Mouse (Mus musculus) cerebellum, adult 8-10 months (tissue): ENCODE data around the gene Pias4.

Experiments used
- DNase-seq: peaks from one replicate; pipeline ENCODE4 v3.0.0; 2022

Gene Pias4

GRCm38 (mm10) chr10:81136706-81137231, 31.0 kb downstream of the Pias4 start:
- DNase-seq = peak; percentile 82

GRCm38 (mm10) chr10:81135831-81136705, 31.7 kb downstream of the Pias4 start:
- DNase-seq = peak; percentile 77

- no peak for DNase-seq
These were observed 32.6 kb downstream of the Pias4 start, which contains the start of gene Zbtb7a for GRCm38 (mm10) chr10:81134966-81135681. Gene Zbtb7a, plus strand, starts transcription at chr10:81135220.

GRCm38 (mm10) chr10:81134181-81134587, 33.5 kb downstream of the Pias4 start:
- DNase-seq = no peak

- no peak for DNase-seq
These were observed 44.2 kb downstream of the Pias4 start for GRCm38 (mm10) chr10:81123500-81123899.

GRCm38 (mm10) chr10:81122889-81123288, 44.8 kb downstream of the Pias4 start:
- no peak for DNase-seq

GRCm38 (mm10) chr10:81120650-81121049, 47.1 kb downstream of the Pias4 start:
- DNase-seq = no peak

GRCm38 (mm10) chr10:81119625-81120024, 48.1 kb downstream of the Pias4 start:
- DNase-seq = no peak

GRCm38 (mm10) chr10:81112946-81113345, 54.8 kb downstream of the Pias4 start:
- no peak for DNase-seq

- peak; percentile 80 for DNase-seq
These were observed 61.5 kb downstream of the Pias4 start for GRCm38 (mm10) chr10:81106113-81106721.

GRCm38 (mm10) chr10:81105565-81106112, 62.1 kb downstream of the Pias4 start, which contains the start of gene Map2k2:
Gene Map2k2, plus strand, starts transcription at chr10:81105915.
- DNase-seq = peak; percentile 96
